ENCODE assay signal across 10 mouse cellular contexts in genomic region chr9:15525246-15525645, GRCm38 (mm10). TPM values are rescaled to one million over a fixed set of nuclear protein-coding genes. Genes with fewer than 3 reads are reported as not detected.
DNase-seq lines count a peak whose midpoint lies in the region; ATAC-seq lines count a peak whose summit lies in the region.
"Had no signal": no experiment of that assay in that cellular context is flagged by ENCODE, and none has a peak within 500 bp of the region (broad histone marks: within the 10 kb centered on the region; RNA-seq: fewer than 3 reads in every experiment).

No protein-coding gene starts in this region.

- no peak for ATAC-seq in limb, embryonic 13.5 days (ENCODE audit: low FRiP score, low read depth)
- ATAC-seq in heart, embryonic 16.5 days (replicated peaks; ENCODE audit: extremely low read depth, insufficient read depth, low FRiP score), result 0 out of 2 replicates have a peak, but pooled peaks have one; percentile 26
- peak; percentile 29; the same call in 1 of the 2 replicates for ATAC-seq in stomach, embryonic 15.5 days (ENCODE audit: insufficient read depth, low FRiP score, low read depth)
- ATAC-seq in activated CD4-positive, CD25-positive, alpha-beta regulatory T cell, adult 4 months, result no peak
- ATAC-seq: hindbrain, embryonic 16.5 days had no signal

- H3K27ac ChIP-seq in limb, embryonic 13.5 days, result peak overlapping the region; percentile 52; the same call in 1 of the 2 replicates
- no peak overlapping the region; the same call in 1 of the 2 replicates for H3K27ac ChIP-seq in limb, embryonic 10.5 days
- peak overlapping the region; percentile 46; the same call in 1 of the 2 replicates for H3K27ac ChIP-seq in heart, embryonic 16.5 days (ENCODE audit: low read length)
- H3K27ac ChIP-seq in stomach, embryonic 15.5 days, result peak overlapping the region; percentile 67

- H3K4me2 ChIP-seq in limb, embryonic 13.5 days (replicated peaks), result no peak overlapping the region
- peak overlapping the region; percentile 31; the same call in 1 of the 2 replicates for H3K4me2 ChIP-seq in heart, embryonic 16.5 days (ENCODE audit: low read depth, low read length)
- H3K4me2 ChIP-seq in stomach, embryonic 15.5 days, result no peak overlapping the region

- no peak for DNase-seq in limb, embryonic 10.5 days (ENCODE audit: low spot score)
- DNase-seq in kidney, postnatal 36 days, result peak; percentile 56 to 59
- no peak for DNase-seq in layer of hippocampus, adult 9-11 months
- DNase-seq: spleen, adult 18-20 months had no signal

- H3K27me3 ChIP-seq in limb, embryonic 13.5 days, result no peaks in the 10 kb centered on the region
- H3K27me3 ChIP-seq in limb, embryonic 10.5 days (ENCODE audit: low read depth, poor library complexity, severe bottlenecking), result no peaks in the 10 kb centered on the region
- H3K27me3 ChIP-seq in heart, embryonic 16.5 days (ENCODE audit: control insufficient read depth, insufficient read depth, low read length), result no peaks in the 10 kb centered on the region
- no peaks in the 10 kb centered on the region for H3K27me3 ChIP-seq in stomach, embryonic 15.5 days (replicated peaks)
- H3K27me3 ChIP-seq: CH12.LX had no signal

- H3K4me1 ChIP-seq in limb, embryonic 13.5 days, result peaks cover 53% of the 10 kb centered on the region
- peaks cover 23% of the 10 kb centered on the region; the same call in 1 of the 2 replicates for H3K4me1 ChIP-seq in limb, embryonic 10.5 days
- H3K4me1 ChIP-seq in heart, embryonic 16.5 days (ENCODE audit: control insufficient read depth, insufficient read depth, low read length), result peaks cover 51% of the 10 kb centered on the region
- H3K4me1 ChIP-seq in stomach, embryonic 15.5 days, result peaks cover 26% of the 10 kb centered on the region

- no peak overlapping the region for H3K9ac ChIP-seq in limb, embryonic 13.5 days
- no peak overlapping the region for H3K9ac ChIP-seq in heart, embryonic 16.5 days (ENCODE audit: low read length)
- no peak overlapping the region for H3K9ac ChIP-seq in stomach, embryonic 15.5 days

- no peaks in the 10 kb centered on the region for H3K9me3 ChIP-seq in limb, embryonic 13.5 days
- H3K9me3 ChIP-seq in limb, embryonic 10.5 days (replicated peaks), result no peaks in the 10 kb centered on the region
- no peaks in the 10 kb centered on the region for H3K9me3 ChIP-seq in heart, embryonic 16.5 days (replicated peaks; ENCODE audit: control insufficient read depth, low read length)
- no peaks in the 10 kb centered on the region for H3K9me3 ChIP-seq in stomach, embryonic 15.5 days

- no peak overlapping the region for H3K4me3 ChIP-seq in limb, embryonic 13.5 days
- H3K4me3 ChIP-seq in limb, embryonic 10.5 days, result no peak overlapping the region
- no peak overlapping the region for H3K4me3 ChIP-seq in heart, embryonic 16.5 days (ENCODE audit: low read length)
- no peak overlapping the region for H3K4me3 ChIP-seq in stomach, embryonic 15.5 days (replicated peaks)

- H3K36me3 ChIP-seq in limb, embryonic 13.5 days, result no peaks in the 10 kb centered on the region
- peaks cover 6% of the 10 kb centered on the region for H3K36me3 ChIP-seq in limb, embryonic 10.5 days
- H3K36me3 ChIP-seq in heart, embryonic 16.5 days (ENCODE audit: control insufficient read depth, insufficient read depth), result no peaks in the 10 kb centered on the region
- no peaks in the 10 kb centered on the region for H3K36me3 ChIP-seq in stomach, embryonic 15.5 days

- WGBS in limb, embryonic 13.5 days, result 59% methylated on average over 8 of the region's 8 CpGs
- 76% methylated on average over 8 of the region's 8 CpGs for WGBS in limb, embryonic 10.5 days
- 28% methylated on average over 8 of the region's 8 CpGs for WGBS in heart, embryonic 16.5 days
- 45% methylated on average over 8 of the region's 8 CpGs for WGBS in stomach, embryonic 15.5 days

RNA-seq across cellular contexts. Expression of gene Smco4, which starts 32.0 kb away (rescaled TPM):
- polyA plus RNA-seq in limb, embryonic 13.5 days (2015; fragmentation: Nextera tagmentation; extraction: Ambion mirVana), result 2.8 and 3.3 TPM in 2 replicates
- 2.4 and 2.7 TPM in 2 replicates for polyA plus RNA-seq in limb, embryonic 10.5 days (2016; fragmentation: Nextera tagmentation; extraction: Ambion mirVana)
- polyA plus RNA-seq in heart, embryonic 16.5 days (2015; fragmentation: Nextera tagmentation; extraction: Ambion mirVana), result 1.5 TPM in 2 replicates
- polyA plus RNA-seq in stomach, embryonic 15.5 days (2015; fragmentation: Nextera tagmentation; extraction: Ambion mirVana), result 4.1 and 4.9 TPM in 2 replicates
- polyA plus RNA-seq in activated CD4-positive, CD25-positive, alpha-beta regulatory T cell, adult 4 months (2017; shearing (Covaris generic)), result 10 to 100 TPM; 26.7 to 55.5 TPM

Comparison
In these comparisons a context has a peak if more than half of its experiments do, and no peak if none do; other contexts are left out.
1. ATAC-seq: peak in heart, embryonic 16.5 days (single experiment) and stomach, embryonic 15.5 days (single experiment); none in limb, embryonic 13.5 days (single experiment) and activated CD4-positive, CD25-positive, alpha-beta regulatory T cell, adult 4 months (single experiment).
2. DNase-seq: peak in kidney, postnatal 36 days (2 of 2); none in limb, embryonic 10.5 days (single experiment) and layer of hippocampus, adult 9-11 months (single experiment).